Mouse (Mus musculus) forebrain, embryonic 11.5 days (tissue): ENCODE measurements around the gene Runx3. TPM values are rescaled to one million over a fixed set of nuclear protein-coding genes. Genes with fewer than 3 reads are reported as not detected.
A peak's percentile ranks its signal among the peaks of the same experiment; 100 is the strongest.

Experiments used
- ATAC-seq: fragments of 200-750 bp; cut with Nextera tagmentation; replicated peaks from 2 replicates; pipeline ENCODE4 v1.8.0; 2017; ENCODE audit warnings: moderate TSS enrichment; ENCODE audit not compliant: low FRiP score
- DNase-seq: peaks from one replicate; pipeline ENCODE4 v3.0.0-alpha.2; 2017; ENCODE audit warnings: low spot score
- H3K27ac ChIP-seq: fragments of 300-500 bp; sonication (generic); 2 replicates; pipeline ENCODE4 v1.5.1; 2014; ENCODE audit warnings: low read depth, low read length
- H3K27me3 ChIP-seq: fragments of 300-500 bp; sonication (generic); 2 replicates; pipeline ENCODE4 v1.6.1; 2014; ENCODE audit warnings: mild to moderate bottlenecking, low read length, mixed read lengths; ENCODE audit not compliant: control insufficient read depth, insufficient read depth
- H3K36me3 ChIP-seq: fragments of 300-500 bp; sonication (generic); 2 replicates; pipeline ENCODE4 v1.6.1; 2014; ENCODE audit warnings: mild to moderate bottlenecking, low read length, moderate library complexity, mixed read lengths; ENCODE audit not compliant: control insufficient read depth, insufficient read depth
- H3K4me1 ChIP-seq: fragments of 300-500 bp; sonication (generic); replicated peaks from 2 replicates; pipeline ENCODE4 v1.6.1; 2014; ENCODE audit warnings: low read length, mixed read lengths; ENCODE audit not compliant: control insufficient read depth, insufficient read depth
- H3K4me2 ChIP-seq: fragments of 300-500 bp; sonication (generic); 2 replicates; pipeline ENCODE4 v1.6.1; 2014; ENCODE audit warnings: low read depth, mild to moderate bottlenecking, low read length, moderate library complexity, mixed read lengths; ENCODE audit not compliant: severe bottlenecking
- H3K4me3 ChIP-seq: fragments of 300-500 bp; sonication (generic); 2 replicates; pipeline ENCODE4 v1.5.1; 2014; ENCODE audit warnings: low read depth, low read length
- H3K9ac ChIP-seq: fragments of 300-500 bp; sonication (generic); 2 replicates; pipeline ENCODE4 v1.6.1; 2014; ENCODE audit warnings: low read length
- H3K9me3 ChIP-seq: fragments of 300-500 bp; sonication (generic); 2 replicates; pipeline ENCODE4 v1.6.1; 2016; ENCODE audit warnings: low read length, mixed read lengths; ENCODE audit not compliant: control insufficient read depth
- WGBS: fragments of 180-500 bp; shearing (Covaris S2); extraction: QIAGEN DNeasy Blood & Tissue Kit; methylation state at CpG from one replicate; pipeline ENCODE4 v1.1.7; 2014; 5-methylcytosine and 5-hydroxymethylcytosine counted together
- polyA plus RNA-seq: library from polyadenylated mRNA; unstranded; fragments of >200 nt; fragmentation: Nextera tagmentation; extraction: Ambion mirVana; gene quantifications from 2 replicates; pipeline ENCODE4 v1.2.1, GENCODE M21; 2014

Runx3 gene
- polyA plus RNA-seq, 1 experiment from 2014 or later: 0.04 TPM

DNA sequence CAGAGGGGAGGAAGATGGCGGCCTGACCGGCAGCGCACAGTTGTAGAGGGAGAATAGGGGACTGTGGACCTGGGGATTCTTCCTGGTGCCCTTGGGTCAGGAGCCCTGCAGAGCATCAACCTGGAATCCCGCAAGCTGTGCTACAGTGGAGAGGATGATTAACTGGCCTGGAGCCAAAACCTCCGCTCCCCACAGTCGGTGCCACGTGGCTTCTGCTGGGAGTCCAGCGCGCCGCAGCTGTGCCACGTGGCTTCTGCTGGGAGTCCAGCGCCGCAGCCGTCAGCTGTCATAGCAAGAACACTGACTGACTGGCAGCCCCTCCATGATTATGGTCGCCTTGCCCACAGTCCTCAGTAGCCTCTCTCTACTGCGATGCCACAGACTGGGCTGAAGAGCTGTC, 81.3 kb downstream of the Runx3 start:
- no peak for ATAC-seq
- no peak overlapping the region for H3K9ac ChIP-seq
- H3K4me2 ChIP-seq: no peak overlapping the region
- no peaks in the 10 kb centered on the region for H3K36me3 ChIP-seq
- no peak overlapping the region for H3K27ac ChIP-seq
- peaks cover 5% of the 10 kb centered on the region; the same call in 1 of the 2 replicates for H3K4me1 ChIP-seq
- no peak overlapping the region for H3K4me3 ChIP-seq
- H3K27me3 ChIP-seq: peaks cover 11% of the 10 kb centered on the region; the same call in 1 of the 2 replicates
- 82% methylated on average over 16 of the region's 16 CpGs for WGBS
- no peak for DNase-seq
- H3K9me3 ChIP-seq: no peaks in the 10 kb centered on the region

GRCm38 (mm10) chr4:135203279-135203678, 82.8 kb downstream of the Runx3 start:
- Histone ChIP-seq H3K27ac (no peak overlapping the region), H3K4me3 (no peak overlapping the region), H3K27me3 (peaks cover 11% of the 10 kb centered on the region; the same call in 1 of the 2 replicates), H3K4me1 (peaks cover 5% of the 10 kb centered on the region; the same call in 1 of the 2 replicates), H3K9ac (peak overlapping the region; percentile 32; the same call in 1 of the 2 replicates), H3K9me3 (no peaks in the 10 kb centered on the region), H3K4me2 (peak overlapping the region; percentile 19; the same call in 1 of the 2 replicates), H3K36me3 (no peaks in the 10 kb centered on the region)
- DNase-seq (no peak), ATAC-seq (no peak)
- 16% methylated on average over 14 of the region's 14 CpGs for WGBS

GRCm38 (mm10) chr4:135203806-135204560, 83.5 kb downstream of the Runx3 start:
- peak overlapping the region; percentile 19; the same call in 1 of the 2 replicates for H3K4me2 ChIP-seq
- WGBS: 24% methylated on average over 17 of the region's 17 CpGs
- no peak overlapping the region; the same call in 1 of the 2 replicates for H3K9ac ChIP-seq
- H3K27me3 ChIP-seq: peaks cover 11% of the 10 kb centered on the region; the same call in 1 of the 2 replicates
- no peaks in the 10 kb centered on the region for H3K36me3 ChIP-seq
- peaks cover 5% of the 10 kb centered on the region; the same call in 1 of the 2 replicates for H3K4me1 ChIP-seq
- DNase-seq (no peak), ATAC-seq (no peak)
- no peaks in the 10 kb centered on the region for H3K9me3 ChIP-seq
- no peak overlapping the region for H3K4me3 ChIP-seq
- no peak overlapping the region for H3K27ac ChIP-seq

DNA sequence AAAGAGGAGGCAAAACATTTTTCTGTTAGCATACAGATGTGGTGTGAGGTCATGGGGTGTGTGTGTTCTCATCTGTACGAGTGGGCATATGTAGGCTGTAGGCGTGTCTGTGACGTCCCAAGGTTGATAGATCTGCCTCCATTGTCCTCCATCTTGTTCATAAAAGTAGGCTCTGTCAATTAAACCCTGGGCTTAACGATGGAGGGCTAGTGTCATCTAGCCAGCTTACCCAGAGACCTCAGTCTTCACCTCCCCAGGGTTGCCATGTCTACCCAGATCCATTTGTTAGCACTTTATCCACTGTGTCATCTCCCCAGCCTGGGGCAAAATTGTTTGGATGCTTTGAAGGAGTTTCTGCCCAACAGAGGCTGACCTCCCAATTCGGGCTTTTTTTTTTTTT, 84.2 kb downstream of the Runx3 start:
- peaks cover 11% of the 10 kb centered on the region; the same call in 1 of the 2 replicates for H3K27me3 ChIP-seq
- H3K4me3 ChIP-seq: no peak overlapping the region
- H3K27ac ChIP-seq: no peak overlapping the region
- no peak overlapping the region for H3K9ac ChIP-seq
- DNase-seq (no peak), ATAC-seq (no peak)
- no peaks in the 10 kb centered on the region for H3K9me3 ChIP-seq
- no peak overlapping the region for H3K4me2 ChIP-seq
- peaks cover 5% of the 10 kb centered on the region; the same call in 1 of the 2 replicates for H3K4me1 ChIP-seq
- H3K36me3 ChIP-seq: no peaks in the 10 kb centered on the region
- 64% methylated on average over 5 of the region's 5 CpGs for WGBS

DNA sequence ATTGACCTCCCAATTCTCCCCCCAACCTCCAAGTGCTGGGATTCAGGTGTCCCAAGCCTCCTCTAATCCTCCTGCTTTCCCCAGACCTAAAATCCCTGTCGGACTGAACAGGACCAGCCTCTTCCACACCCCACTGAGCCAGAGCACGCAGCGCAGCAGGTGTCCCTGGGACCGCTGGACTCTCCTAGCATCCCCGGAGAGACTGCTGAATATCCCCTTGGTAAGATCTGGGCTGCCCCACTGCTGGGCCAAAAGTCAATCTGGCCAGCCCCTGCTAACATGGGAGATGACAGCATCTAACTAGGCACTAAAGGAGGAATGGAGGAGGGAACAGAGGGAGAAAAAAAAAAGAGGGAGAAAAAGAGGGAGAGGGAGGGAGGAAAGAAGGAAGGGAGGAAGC, 84.8 kb downstream of the Runx3 start:
- no peak overlapping the region for H3K4me3 ChIP-seq
- no peak for DNase-seq
- peaks cover 11% of the 10 kb centered on the region; the same call in 1 of the 2 replicates for H3K27me3 ChIP-seq
- WGBS: 6% methylated on average over 5 of the region's 5 CpGs
- H3K36me3 ChIP-seq: no peaks in the 10 kb centered on the region
- peaks cover 5% of the 10 kb centered on the region; the same call in 1 of the 2 replicates for H3K4me1 ChIP-seq
- H3K4me2 ChIP-seq: no peak overlapping the region
- ATAC-seq: no peak
- no peak overlapping the region for H3K9ac ChIP-seq
- H3K27ac ChIP-seq: no peak overlapping the region
- H3K9me3 ChIP-seq: no peaks in the 10 kb centered on the region

GRCm38 (mm10) chr4:135205711-135206600, 85.5 kb downstream of the Runx3 start:
- WGBS: 2% methylated on average over 42 of the region's 47 CpGs
- peaks cover 5% of the 10 kb centered on the region; the same call in 1 of the 2 replicates for H3K4me1 ChIP-seq
- no peaks in the 10 kb centered on the region for H3K9me3 ChIP-seq
- H3K27ac ChIP-seq: no peak overlapping the region
- ATAC-seq (peak; percentile 71; the same call in 1 of the 2 replicates), DNase-seq (peak; percentile 93)
- peak overlapping the region; percentile 51 for H3K9ac ChIP-seq
- H3K27me3 ChIP-seq: peaks cover 11% of the 10 kb centered on the region; the same call in 1 of the 2 replicates
- peak overlapping the region; percentile 86 for H3K4me2 ChIP-seq
- peak overlapping the region; percentile 37 for H3K4me3 ChIP-seq
- H3K36me3 ChIP-seq: no peaks in the 10 kb centered on the region

GRCm38 (mm10) chr4:135209846-135210245, 89.4 kb downstream of the Runx3 start:
- WGBS: 66% methylated on average over 2 of the region's 2 CpGs
- ATAC-seq: no peak
- H3K4me3 ChIP-seq: no peak overlapping the region
- peaks cover 8% of the 10 kb centered on the region; the same call in 1 of the 2 replicates for H3K27me3 ChIP-seq
- H3K9me3 ChIP-seq: no peaks in the 10 kb centered on the region
- H3K4me1 ChIP-seq: 0 out of 2 replicates have a peak, but pooled peaks cover 2% of the 10 kb centered on the region
- no peak for DNase-seq
- H3K9ac ChIP-seq: no peak overlapping the region
- no peak overlapping the region for H3K4me2 ChIP-seq
- H3K27ac ChIP-seq: no peak overlapping the region
- H3K36me3 ChIP-seq: no peaks in the 10 kb centered on the region; the same call in 1 of the 2 replicates

GRCm38 (mm10) chr4:135219652-135220051, 99.2 kb downstream of the Runx3 start:
- Histone ChIP-seq H3K9me3 (no peaks in the 10 kb centered on the region), H3K27ac (no peak overlapping the region), H3K4me1 (no peaks in the 10 kb centered on the region), H3K9ac (no peak overlapping the region), H3K4me3 (no peak overlapping the region), H3K36me3 (peaks cover 6% of the 10 kb centered on the region; the same call in 1 of the 2 replicates), H3K4me2 (no peak overlapping the region), H3K27me3 (no peaks in the 10 kb centered on the region)
- ATAC-seq (no peak), DNase-seq (peak; percentile 77)
- 59% methylated on average over 4 of the region's 4 CpGs for WGBS
